Mouse (Mus musculus): ENCODE data around the gene Adgre5.

DNA sequence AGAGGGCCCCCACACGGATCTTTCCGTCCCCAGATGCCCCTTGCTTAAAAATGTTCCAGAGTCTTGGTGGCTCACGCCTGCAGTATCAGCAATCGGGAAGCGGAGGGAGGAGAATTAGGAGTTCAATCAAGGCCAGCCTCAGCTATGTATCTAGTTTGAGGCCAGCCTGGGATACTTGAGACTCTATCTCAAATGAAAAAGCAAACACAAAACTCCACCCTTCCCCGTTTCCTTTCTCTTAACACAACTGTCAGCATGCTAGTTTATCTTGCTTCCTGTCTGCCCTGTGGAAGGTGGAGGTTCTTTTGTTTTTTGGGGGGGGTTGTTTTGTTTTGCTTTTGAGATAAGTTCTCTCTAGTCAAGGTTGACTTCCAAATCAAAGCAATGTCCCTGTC is 32.3 kb upstream of the Adgre5 start:
- TF ChIP-seq EP300 (optimal IDR thresholded peaks at IDR 0.05) (no peak), CTCF (IDR thresholded peaks at IDR 0.05; ENCODE audit: low read depth) (no peak)

Data from stomach, postnatal 0 days (tissue).